Mouse (Mus musculus) retina, postnatal 1 day (tissue): ENCODE data around the gene Gm28048.

Experiments
- DNase-seq: peaks from one replicate; pipeline ENCODE4 v3.0.0-alpha.2; 2012

Gene Gm28048

DNA sequence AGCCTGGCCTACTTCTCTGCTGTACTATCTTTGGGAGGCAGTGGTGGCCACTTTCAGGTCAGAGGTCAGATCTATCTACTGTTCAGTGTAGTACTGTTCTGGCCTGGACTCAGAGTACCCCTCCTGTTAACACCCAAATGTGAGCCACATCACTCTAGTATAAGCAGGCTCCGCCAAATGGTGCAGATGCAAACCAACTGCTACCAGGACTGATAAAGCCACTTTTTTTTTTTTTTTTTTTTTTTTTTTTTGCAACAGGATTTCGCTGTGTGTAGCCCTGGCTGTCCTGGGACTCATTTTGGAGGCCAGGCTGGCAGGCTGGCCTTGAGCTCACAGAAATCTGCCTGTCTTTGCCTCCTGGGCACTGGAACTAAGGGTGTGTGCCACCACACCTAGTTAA is 42.9 kb downstream of the Gm28048 start:
- DNase-seq = no peak

DNA sequence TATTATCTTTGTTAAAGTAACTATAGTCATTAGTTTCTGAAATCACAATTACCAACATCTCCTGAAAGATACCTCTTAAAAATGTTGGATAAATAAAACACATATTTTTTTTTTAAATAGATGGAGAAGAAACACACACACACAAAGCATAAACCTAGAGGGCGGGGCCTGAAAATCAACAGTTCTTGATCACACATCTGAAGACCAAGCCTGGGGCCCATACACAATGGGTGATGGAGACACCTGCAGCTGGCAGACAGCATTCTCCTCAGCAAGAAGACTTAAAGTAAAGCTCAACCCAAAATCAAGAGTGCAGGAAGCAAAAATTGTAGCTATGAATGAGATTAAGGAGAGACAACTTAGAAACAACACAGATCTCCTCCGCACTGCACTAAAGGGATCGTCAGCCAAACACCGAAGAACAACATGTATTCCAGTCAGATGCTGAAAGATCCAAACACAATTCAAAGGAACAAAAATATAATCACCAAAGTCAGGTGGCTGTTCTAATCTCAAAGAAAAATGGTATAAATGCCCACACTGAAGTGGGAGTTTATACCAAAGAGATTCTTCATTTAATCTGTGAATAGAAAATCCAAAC is 44.1 kb downstream of the Gm28048 start:
- no peak for DNase-seq

DNA sequence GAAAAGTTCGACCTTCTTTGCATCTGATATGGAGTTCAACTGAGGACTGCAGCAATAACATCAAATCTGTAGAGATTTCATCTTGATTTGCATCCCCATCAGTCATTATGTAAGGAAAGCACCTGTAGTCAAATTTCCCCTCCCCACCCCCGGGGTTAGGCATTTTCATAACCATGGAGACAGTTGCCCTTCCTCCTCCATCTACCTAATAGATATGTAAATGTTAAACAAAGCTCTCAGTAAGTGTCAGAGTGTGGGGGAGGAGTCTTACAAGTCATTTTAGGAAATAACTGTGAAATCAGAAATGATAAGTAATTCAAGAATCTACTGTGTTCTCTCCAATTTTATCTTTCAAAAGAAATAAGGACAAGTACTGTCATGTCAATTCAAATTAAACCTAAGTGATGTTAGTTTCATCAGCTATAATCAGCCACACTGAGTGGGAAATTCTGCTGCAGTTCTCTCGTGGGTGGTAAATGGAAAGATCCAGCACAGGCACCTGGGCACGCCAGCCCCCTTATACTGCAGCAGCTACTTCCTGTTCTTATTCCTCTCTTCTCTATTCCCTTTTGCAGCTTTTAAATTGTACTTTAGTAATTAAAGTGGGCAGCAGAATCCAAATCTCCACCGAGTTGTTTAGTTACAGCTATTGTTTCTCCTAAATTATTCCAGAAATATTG is 45.3 kb downstream of the Gm28048 start:
- no peak for DNase-seq

DNA sequence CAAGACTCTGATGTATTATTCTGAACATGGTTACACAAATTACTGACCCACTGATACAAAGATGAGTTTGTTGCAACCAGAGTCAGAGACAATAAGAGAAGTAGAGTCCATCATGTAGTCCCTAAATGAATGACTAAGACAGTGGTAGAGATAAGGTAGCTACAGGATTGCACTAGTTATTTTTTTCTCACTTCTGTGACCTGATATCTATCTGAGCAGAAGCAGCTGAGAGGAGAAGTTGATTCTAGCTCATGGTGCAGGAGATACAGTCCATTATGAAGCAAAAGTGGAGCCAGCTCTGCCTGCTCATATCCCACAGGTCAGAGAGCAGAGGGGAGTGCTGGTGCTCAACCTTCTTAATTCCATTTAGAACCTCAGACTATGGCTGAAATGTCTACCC is 49.7 kb downstream of the Gm28048 start:
- no peak for DNase-seq

DNA sequence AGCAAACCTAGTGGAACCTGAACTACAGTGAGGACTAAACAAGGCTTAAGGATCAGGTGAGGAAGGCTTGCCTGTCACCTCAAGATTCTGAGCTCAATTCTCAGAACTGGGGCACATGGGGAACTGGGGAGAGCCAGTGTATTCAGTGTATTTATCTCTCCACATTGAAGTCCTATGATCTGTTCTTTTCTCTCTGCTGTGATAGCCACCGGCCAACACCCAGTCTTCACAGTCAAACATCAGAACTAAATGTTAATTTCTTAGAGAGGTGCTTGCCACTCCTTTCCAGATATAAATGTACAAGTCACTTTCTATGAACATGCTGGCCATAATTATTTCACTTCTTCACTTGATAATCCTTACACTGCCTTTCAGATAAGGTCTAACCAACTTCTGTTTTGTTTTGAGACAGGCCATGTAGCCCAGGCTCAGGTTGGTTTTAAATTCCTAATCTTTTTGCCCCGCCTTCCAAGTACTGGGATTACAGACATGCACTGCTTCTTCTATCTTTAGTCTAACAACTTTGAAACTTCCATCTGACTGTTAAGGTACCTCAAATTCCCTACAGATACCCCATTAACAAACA is 50.5 kb downstream of the Gm28048 start:
- no peak for DNase-seq

DNA sequence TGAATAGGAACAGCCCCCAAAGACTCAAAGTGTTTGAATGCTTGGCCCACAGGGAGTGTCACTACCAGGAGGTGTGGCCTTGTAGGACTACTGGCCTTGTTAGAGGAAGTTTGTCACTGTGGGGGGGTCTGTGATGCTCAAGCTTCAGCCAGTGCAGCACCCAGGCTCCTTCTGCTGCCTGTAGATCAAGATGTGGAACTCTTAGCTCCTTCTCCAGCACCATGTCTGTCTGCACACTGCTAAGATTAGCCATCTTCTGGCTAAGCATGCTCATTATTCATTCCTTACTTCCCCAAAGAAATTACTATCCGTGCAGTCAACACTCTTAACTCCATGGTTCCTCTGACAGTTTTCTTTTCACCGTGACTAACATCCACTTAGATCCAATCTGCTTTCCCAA is 51.8 kb downstream of the Gm28048 start:
- no peak for DNase-seq

DNA sequence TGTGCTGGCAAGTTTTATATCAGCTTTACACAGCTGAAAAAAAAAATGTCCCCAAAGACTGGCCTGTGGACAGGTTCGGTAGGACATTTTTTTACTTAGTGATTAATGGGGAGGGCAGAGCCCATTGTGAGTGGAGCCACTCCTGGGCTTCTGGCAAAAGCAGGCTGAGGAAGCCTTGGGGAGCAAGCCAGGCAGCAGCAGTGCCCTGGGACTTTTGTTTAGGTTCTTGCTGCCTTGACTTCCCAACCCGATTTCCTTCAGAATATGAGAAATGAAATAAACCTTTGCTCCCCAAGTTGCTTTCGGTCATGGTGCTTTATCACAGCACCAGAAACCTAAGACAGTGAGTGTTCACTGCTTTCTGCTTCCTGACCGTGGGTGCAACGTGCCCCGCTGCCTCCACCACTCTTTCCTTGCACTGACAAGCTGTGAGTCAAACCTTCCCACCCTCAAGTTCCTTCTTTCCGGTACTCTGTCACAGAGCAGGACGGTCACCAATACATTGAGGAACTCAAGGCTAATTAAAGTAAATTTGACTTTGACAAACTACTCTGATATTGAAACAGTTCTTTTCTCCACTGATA is 53.2 kb downstream of the Gm28048 start:
- no peak for DNase-seq

DNA sequence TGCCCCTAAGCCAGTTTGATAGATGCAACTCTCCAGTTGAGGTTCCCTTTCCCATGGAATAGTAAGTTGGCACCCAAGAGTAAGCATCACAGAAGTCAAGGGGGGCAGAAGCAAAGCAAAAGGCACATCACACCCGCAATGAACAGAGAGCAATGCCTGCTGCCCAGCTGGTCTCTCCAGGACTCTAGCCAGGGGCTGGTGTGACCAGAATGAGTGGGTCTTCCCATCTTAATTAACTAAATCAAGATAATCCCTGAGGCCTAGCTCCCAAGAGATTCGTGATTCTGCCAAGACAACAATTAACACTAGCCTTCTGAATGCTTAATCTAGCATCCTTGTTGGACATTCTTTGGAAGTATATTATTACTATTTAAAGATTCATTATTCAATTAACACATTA is 58.3 kb downstream of the Gm28048 start:
- DNase-seq = peak; percentile 34

DNA sequence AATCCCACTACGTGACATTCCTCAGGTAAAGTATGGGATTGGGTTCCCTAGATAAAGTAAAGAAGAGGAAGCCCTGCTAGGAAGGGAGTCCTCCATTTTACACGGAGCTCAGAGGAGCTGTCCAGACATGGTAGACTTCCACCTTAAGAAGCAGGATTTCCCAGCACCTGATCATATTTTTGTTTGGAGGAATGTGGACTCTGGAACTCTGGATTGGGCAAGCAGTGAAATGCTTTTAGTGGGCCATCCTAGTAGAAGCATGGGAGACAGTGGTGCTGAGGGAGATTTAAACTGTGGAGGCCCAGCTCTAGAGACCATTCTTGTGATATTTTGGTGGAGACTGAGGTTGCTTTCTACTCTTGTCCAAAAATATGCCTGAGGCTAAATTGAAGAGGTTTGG is 59.3 kb downstream of the Gm28048 start:
- no peak for DNase-seq

DNA sequence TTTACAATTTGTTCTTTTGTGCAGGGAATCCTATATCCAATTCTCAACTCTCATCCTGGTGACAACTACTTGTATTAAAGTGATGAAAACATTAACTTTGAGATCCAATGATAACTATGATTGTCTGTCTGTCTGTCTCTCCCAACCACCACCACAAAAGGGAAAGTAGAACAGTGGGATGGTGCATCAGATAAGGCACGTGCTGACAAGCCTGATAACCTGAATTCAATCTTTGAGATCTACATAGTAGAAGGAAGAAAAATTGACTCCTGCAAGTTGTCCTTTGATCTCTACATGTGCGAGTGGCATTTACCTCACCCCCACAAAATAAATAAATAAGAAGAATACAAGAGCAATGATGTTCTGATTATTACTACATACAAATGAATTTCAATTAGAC is 62.6 kb downstream of the Gm28048 start:
- no peak for DNase-seq

DNA sequence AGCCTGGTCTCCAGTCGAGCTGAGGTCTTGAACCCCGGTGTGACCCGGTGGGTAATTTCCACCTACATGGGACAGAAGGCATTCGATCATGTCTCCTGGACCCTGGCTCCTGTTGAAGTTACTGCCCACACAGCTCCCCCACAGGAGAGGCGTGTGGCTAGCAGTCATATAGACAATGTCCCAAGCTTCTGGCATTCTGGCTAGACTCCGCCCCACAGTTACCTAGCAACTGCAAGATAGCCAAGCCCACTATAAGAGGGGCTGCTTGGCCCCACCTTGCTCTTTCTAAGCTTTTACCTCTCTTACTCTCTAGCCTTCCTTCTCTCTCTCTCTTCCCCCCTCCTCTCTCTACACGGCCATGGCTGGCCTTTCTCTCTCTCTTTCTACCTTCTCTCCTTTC is 64.1 kb downstream of the Gm28048 start:
- no peak for DNase-seq

DNA sequence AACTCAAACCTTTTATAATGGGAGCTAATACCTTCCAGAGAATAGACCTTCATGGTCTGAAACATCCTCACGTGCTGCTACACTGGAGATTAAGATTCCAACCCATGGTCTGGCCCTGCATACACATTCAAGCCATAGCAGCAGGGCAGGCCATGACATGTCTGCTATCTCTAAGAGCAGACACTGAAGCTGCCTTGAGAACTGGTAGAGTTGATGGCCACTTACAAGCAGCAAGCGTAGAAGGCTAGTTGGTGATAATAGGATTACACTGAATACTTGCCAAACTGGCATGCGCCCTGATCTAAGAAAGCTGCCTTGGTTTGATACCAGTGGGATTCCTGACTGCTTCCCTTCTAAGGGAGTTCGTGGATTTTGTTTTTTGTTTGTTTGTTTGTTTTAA is 68.1 kb downstream of the Gm28048 start:
- DNase-seq = no peak

DNA sequence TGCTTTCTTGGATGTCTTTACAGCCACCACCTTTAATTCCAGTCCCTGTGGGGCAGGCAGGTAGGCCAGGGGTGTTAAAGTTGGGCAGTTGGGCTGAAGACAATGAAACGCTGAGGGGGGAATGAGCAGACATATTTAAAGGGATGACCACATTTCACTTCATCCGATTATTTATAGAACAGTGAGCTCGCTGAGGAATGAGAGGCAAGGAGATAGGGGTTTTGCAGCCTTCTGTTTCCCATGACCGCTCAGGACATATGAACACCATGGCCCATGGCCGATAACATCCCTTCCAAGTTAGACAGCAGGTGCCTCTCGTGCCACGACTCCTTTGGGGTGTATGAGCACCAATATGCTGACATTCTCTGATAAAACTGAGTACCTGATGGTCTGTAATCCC is 70.1 kb downstream of the Gm28048 start:
- DNase-seq = no peak

DNA sequence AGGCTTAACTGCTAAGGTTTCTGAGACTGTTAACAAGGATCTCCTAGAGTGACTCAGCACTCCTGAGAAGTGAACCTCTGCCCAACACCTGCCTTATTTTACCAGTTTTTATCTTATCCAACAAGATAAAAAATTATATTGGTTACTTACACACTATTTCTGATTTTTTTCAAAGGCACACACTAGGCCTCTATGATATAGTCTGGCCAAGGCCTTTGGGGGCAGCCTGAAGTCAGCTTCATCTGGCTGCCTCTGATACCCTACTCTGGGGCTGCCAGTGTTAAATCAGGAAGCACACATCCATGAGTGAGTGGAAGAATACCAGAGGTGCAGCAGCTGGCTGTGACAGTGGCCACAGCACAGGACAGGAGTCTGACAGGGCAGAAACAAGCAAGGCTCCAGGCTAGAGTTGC is 75.4 kb downstream of the Gm28048 start:
- no peak for DNase-seq

DNA sequence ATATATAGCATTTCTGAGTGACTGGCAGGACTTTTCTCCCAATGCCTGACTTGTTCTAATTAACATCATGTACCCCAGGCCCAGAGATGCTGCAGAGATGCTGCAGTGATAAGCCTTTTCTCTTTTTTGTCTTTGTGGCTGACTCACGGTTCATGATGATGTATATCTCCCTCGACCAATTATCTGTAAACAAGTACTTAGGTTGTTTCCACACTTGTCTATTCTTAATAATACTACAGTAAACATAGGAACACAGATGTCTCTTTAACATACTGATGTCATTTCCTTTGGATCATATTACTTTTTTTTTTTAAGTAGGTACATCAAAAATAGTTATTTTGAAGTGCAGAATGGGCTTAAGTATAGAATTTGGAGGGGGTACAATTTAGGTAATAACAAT is 79.0 kb downstream of the Gm28048 start:
- no peak for DNase-seq

DNA sequence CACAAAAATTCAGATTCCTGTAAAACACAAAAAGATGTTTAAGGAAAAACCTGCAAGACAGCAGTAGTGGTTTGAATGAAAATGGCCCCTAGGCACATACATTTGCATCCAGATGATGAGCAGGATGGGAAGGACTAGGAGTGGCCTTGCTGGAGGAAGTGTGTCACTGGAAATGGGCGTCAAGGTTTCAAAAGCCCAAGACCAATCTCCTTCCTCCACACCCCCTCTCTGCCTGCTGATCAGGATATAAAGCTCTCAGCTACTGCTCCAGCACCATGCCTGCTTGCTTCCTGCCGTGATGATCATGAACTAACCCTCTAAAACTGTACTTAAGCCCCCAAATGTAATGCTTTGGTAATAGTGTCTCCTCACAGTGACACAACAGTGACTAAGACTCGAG is 81.8 kb downstream of the Gm28048 start:
- no peak for DNase-seq

DNA sequence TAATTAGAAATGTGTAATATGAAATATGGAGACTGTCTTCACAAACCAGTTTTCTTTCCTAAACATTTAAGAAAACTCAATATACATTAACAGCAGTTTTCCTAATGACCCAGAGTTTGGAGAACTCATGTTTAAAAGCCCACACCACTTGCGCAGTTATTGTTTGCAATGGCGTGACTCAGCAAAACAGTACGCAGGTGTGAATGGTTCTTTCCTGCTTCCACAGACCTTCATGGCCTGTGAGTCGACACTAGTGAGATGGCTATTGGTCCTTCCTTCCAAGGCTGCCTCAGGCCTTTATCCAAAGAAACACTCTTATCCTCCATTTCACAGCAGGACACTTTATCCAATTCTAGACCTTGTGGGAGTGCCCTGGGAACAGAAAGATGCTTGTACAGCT is 84.2 kb downstream of the Gm28048 start:
- DNase-seq = no peak

DNA sequence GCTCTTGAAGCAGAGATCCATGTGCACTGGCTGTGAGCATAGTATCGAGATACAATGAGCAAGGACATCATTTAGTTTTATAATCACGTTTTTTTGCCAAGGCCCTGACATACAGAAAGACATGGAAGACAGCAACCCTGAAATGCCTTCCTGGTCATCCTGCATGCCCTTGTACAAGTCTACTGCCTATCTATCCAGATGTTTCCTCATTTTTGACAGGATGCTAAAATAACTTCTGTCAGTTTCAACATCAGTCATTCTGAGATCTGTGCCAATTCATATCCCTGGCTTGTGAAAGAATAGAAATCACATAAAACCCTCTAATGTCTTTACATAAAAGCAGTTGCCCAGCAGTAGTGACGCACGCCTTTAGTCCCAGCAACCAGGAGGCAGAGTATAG is 84.8 kb downstream of the Gm28048 start:
- DNase-seq = no peak

DNA sequence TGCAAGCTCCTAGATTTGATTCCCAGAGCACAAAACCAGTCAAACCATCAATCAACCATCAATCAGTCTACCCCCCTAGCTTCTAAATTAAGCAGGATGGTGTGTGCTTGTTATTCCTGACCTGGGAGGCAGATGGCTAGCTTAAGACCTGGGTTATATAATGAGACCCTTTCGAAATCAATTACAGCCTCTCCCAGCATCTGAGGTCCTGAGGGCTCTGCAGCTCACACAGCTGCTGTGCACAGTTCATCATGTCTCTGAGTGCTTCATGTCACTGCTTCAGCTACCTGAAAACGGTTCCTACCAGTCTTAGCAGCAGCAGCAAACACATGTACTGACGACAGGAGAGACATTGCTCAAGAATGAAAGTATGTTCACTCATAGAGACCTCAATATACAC is 88.8 kb downstream of the Gm28048 start:
- DNase-seq = no peak

DNA sequence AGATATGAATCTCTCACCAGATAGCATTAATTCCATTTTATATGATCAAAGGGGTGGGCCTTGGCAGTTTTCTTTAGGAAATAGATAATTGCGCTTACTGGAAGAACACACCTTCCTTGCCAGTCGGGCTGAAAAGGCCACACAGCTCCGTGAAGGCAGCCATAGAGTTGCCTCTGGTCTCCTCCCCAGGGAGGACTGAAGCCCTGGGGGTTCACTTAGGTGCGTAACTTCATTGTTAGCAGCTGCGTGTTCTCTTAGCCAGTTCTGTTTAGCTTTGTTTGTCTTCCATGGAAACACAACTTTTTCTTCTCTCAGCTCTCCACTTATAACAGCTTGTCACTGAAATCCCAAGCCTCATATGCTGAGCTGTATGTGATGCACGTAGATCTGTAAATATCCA is 89.4 kb downstream of the Gm28048 start:
- no peak for DNase-seq

DNA sequence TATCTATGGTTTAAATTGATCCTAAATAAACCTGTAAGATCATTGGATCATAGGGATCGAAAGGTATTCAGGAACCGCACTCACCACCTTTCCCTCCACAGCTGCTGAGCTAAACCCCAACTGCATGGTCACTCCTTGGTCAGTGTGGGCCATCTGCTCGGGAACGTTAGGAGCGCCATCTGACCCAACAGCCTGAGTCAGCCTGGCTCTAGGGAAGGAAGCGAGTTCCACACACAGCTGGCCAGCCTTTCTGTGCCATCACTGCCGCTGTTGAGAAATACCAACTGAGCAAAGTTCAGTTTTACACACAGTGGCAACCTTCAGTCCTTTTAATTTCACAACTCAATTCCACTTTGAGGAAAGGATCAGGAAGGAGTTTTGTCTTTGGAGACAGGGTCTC is 90.0 kb downstream of the Gm28048 start:
- no peak for DNase-seq

DNA sequence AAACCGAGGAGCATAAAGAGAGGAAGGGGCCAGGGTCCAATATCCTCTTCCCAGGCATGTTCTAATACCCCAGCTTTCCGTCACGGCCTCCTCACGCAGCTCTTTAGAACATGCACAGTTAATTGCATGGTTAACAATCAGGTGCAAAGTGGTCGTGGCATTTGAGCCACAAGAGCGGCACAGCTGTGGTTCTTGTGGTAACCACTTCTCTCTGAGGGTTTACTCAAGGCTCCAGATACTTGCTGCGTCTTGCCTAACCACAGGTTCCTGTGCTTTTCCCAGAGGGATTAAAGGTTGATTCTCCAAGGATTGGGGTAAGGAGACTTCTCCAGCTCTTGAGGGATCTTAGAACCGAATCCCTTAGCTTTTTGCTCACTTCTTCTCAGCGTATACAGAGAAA is 90.6 kb downstream of the Gm28048 start:
- DNase-seq = no peak

DNA sequence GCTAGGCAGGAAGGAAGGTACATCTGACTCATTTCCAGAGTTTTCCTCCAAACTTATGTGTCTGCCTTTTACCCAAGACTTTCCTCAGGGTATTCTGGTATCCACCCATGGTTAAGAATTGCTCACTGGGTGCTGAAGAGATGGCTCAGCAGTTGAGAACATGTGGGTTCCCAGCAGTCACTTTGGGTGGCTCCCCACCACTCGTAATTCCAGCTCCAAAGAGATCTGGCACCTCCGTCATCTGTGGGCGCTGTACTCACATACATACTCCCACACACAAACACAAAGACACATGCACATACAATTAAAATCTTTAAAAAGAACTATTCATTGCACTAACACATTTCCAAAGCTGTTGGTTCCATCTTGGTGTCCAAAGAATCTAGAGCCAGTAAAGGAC is 92.7 kb downstream of the Gm28048 start:
- no peak for DNase-seq

DNA sequence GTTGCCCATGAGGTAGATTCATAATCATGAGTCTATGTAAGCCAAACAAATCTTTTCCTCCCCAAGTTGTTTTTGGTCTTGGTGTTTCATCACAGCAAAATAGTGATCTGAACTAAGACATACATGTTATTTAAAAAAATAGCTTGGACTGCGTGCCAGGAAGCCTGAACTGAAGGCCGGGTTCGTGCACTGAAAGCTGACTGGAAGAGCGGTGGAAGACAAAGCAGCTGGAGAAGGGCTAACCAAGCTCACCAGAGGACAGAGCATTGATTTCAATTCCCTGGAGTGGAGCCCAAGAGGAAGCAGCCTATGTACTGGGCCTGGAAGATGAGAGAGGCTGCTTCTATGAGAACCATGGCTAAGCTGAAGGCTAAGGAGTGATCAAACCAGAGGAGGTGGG is 94.9 kb downstream of the Gm28048 start:
- no peak for DNase-seq

DNA sequence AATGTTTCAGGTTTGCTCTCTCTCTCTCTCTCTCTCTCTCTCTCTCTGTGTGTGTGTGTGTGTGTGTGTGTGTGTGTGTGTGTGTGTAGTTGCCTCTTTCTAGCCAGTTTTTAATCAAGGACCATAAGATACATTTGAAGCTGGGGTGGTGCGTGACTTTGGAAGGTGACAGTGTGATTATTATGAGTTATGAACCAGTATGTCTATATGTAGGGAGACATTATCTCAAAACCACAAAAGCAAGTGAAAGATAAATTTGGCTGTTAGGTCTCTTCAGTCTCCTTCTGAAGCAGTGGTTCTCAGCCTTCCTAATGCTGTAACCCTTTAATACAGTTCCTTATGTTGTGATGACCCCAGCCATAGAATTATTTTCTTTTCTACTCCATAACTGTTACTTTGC is 96.5 kb downstream of the Gm28048 start:
- no peak for DNase-seq
